Comparison of ENCODE assay signal across 9 mouse cellular contexts in the genomic region with DNA sequence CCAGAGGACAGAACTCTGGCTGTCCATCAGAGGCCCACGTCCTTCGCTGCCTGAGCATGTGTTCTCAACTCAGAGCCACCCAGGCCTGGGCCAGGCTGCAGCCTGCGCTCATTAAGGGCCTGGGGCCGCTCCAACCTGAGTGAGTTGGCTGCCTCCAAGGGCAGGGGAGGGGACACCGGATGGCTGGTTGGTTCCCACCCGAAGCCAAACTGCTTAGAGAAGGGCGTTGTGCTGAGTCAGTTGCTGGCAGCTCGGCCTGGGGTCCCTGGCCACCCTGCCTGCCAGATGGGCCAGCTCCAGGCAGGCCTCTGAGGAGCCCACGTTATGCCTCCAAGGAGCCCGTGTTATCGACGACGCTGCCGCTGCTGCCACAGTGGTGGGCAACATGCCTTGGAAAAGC. TPM values are rescaled to one million over a fixed set of nuclear protein-coding genes. Genes with fewer than 3 reads are reported as not detected.
DNase-seq lines count a peak whose midpoint lies in the region; ATAC-seq and TF ChIP-seq lines count a peak whose summit lies in the region.
"Had no signal": no experiment of that assay in that cellular context is flagged by ENCODE, and none has a peak within 500 bp of the region (broad histone marks: within the 10 kb centered on the region; RNA-seq: fewer than 3 reads in every experiment).

No protein-coding gene starts in this region.

- H3K27me3 ChIP-seq in cerebellum, adult 2 months (ENCODE audit: control insufficient read depth, insufficient read depth, low read length) = no peaks in the 10 kb centered on the region
- no peaks in the 10 kb centered on the region for H3K27me3 ChIP-seq in limb, embryonic 14.5 days (ENCODE audit: control insufficient read depth, insufficient read depth, low read length)
- no peaks in the 10 kb centered on the region for H3K27me3 ChIP-seq in limb, embryonic 10.5 days (ENCODE audit: low read depth, poor library complexity, severe bottlenecking)

- no peaks in the 10 kb centered on the region for H3K36me3 ChIP-seq in limb, embryonic 14.5 days (ENCODE audit: control insufficient read depth, insufficient read depth, low read length)
- no peaks in the 10 kb centered on the region for H3K36me3 ChIP-seq in limb, embryonic 10.5 days

- H3K27ac ChIP-seq in cerebellum, adult 2 months (ENCODE audit: insufficient read depth, low read length) = no peak overlapping the region
- H3K27ac ChIP-seq in limb, embryonic 14.5 days (replicated peaks; ENCODE audit: low read depth, low read length) = no peak overlapping the region
- no peak overlapping the region for H3K27ac ChIP-seq in limb, embryonic 10.5 days
- peak overlapping the region; percentile 20; the same call in 1 of the 2 replicates for H3K27ac ChIP-seq in gastrocnemius, adult 2 months

- H3K4me3 ChIP-seq in cerebellum, adult 2 months (replicated peaks; ENCODE audit: insufficient read depth, low read depth, low read length) = no peak overlapping the region
- H3K4me3 ChIP-seq in limb, embryonic 14.5 days (replicated peaks; ENCODE audit: low read length) = no peak overlapping the region
- H3K4me3 ChIP-seq in limb, embryonic 10.5 days = no peak overlapping the region
- no peak overlapping the region for H3K4me3 ChIP-seq in gastrocnemius, adult 2 months

- H3K4me2 ChIP-seq in limb, embryonic 14.5 days (replicated peaks; ENCODE audit: low read depth, low read length, severe bottlenecking) = no peak overlapping the region

- H3K4me1 ChIP-seq in cerebellum, adult 2 months (ENCODE audit: control insufficient read depth, insufficient read depth, low read length) = no peaks in the 10 kb centered on the region
- H3K4me1 ChIP-seq in limb, embryonic 14.5 days (ENCODE audit: control insufficient read depth, insufficient read depth, low read length) = no peaks in the 10 kb centered on the region
- peaks cover 10% of the 10 kb centered on the region; the same call in 1 of the 2 replicates for H3K4me1 ChIP-seq in limb, embryonic 10.5 days

- H3K9ac ChIP-seq in limb, embryonic 14.5 days (ENCODE audit: low read depth, low read length, severe bottlenecking) = no peak overlapping the region

- no peaks in the 10 kb centered on the region for H3K9me3 ChIP-seq in limb, embryonic 14.5 days (ENCODE audit: control insufficient read depth, low read length)
- no peaks in the 10 kb centered on the region for H3K9me3 ChIP-seq in limb, embryonic 10.5 days (replicated peaks)

- intact Hi-C loops in gastrocnemius, adult 2 months (cut with DNase I) = no loop called here

- ATAC-seq in limb, embryonic 14.5 days (ENCODE audit: low FRiP score, low read depth) = no peak

- DNase-seq in cerebellum, adult 2 months = peak; percentile 28 to 37
- DNase-seq in cerebellum, adult 11-12 months = no peak
- peak; percentile 31 for DNase-seq in limb, embryonic 14.5 days (ENCODE audit: low spot score)
- no peak for DNase-seq in limb, embryonic 10.5 days (ENCODE audit: low spot score)
- DNase-seq in gastrocnemius, adult 2 months = peak; percentile 84
- peak; percentile 81 to 84 for DNase-seq in right cerebral cortex, postnatal 10 days (ENCODE audit: low spot score in 2 of 2)
- DNase-seq in kidney, postnatal 36 days = no peak
- no peak for DNase-seq in liver
- DNase-seq: midbrain, embryonic 14.5 days had no signal

- 32% methylated on average over 14 of the region's 14 CpGs for WGBS in cerebellum, adult 2 months
- 57% methylated on average over 14 of the region's 14 CpGs for WGBS in limb, embryonic 14.5 days
- WGBS in limb, embryonic 10.5 days = 73% methylated on average over 14 of the region's 14 CpGs

- no peak for TF ChIP-seq POLR2A in cerebellum, adult 2 months (IDR thresholded peaks at IDR 0.05; ENCODE audit: borderline replicate concordance, insufficient read depth, low read length)
- TF ChIP-seq POLR2A in limb, embryonic 14.5 days (IDR thresholded peaks at IDR 0.05; ENCODE audit: borderline replicate concordance, extremely low read depth, insufficient read depth, insufficient read length) = no peak

- no peak for TF ChIP-seq CTCF in cerebellum, adult 2 months (IDR thresholded peaks at IDR 0.05; ENCODE audit: borderline replicate concordance, insufficient read depth, low read depth, low read length)
- TF ChIP-seq CTCF in gastrocnemius, adult 2 months (IDR thresholded peaks at IDR 0.05) = no peak

RNA-seq across cellular contexts. Expression of gene Tsen2, which starts 44.9 kb away (rescaled TPM):
- polyA plus RNA-seq in cerebellum, adult 2 months (2012; rRNA removed) = 22.1 and 26.2 TPM in 2 replicates
- polyA plus RNA-seq in limb, embryonic 14.5 days (2012; rRNA removed) = 13.3 and 16.3 TPM in 2 replicates
- polyA plus RNA-seq in limb, embryonic 14.5 days (2014; fragmentation: Nextera tagmentation; extraction: Ambion mirVana) = 26.1 and 27.8 TPM in 2 replicates
- 34.5 and 39.7 TPM in 2 replicates for polyA plus RNA-seq in limb, embryonic 10.5 days (2016; fragmentation: Nextera tagmentation; extraction: Ambion mirVana)
- total RNA-seq in gastrocnemius, adult 2 months (2021) = 1 to 10 TPM; 5.8 to 8.2 TPM

Comparison
In these comparisons a context has a peak if more than half of its experiments do, and no peak if none do; other contexts are left out.
1. DNase-seq: peak in cerebellum, adult 2 months (2 of 2), limb, embryonic 14.5 days (single experiment), gastrocnemius, adult 2 months (single experiment) and right cerebral cortex, postnatal 10 days (2 of 2); none in cerebellum, adult 11-12 months (single experiment), limb, embryonic 10.5 days (single experiment), kidney, postnatal 36 days (0 of 2) and liver (single experiment).